Mouse (Mus musculus): ENCODE results near the gene Olfr1012.
"Not testable (repeated sequence)": the region's sequence is repeated elsewhere in the genome, so short reads cannot be mapped to it uniquely, and the experiment has no call there.

The Olfr1012 gene

GRCm38 (mm10) chr2:85762666-85763065 is at the start of gene Olfr1012:
TSS of gene Olfr1012 (minus strand) at chr2:85762766.
- no peak for DNase-seq (ENCODE audit: inconsistent ontology term)

- DNase-seq (ENCODE audit: inconsistent ontology term), result no peak
Measured at GRCm38 (mm10) chr2:85804501-85804900, 41.9 kb upstream of the Olfr1012 start.

DNA sequence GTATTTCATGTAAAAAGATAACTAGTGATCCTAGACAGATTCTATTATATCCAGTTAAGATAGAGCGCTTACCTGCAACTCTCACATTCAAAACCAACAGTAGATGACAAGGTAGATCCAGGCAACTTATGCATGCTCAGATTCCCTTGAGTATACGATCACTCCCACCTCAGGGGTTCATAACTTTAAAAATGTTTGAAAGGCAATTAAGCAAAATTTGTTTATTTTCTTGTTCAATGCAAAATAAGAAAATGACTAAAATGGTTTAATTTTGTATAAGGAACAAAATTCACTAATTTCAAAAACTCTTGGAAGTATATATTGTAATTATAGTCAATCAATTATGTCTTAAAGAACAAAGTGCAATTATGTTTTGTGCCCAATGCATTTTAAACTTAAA is 39.9 kb upstream of the Olfr1012 start, which contains the start of gene Olfr1016:
Gene Olfr1016 (minus strand): TSS at position 101 of the 400 bp plus-strand sequence.
- no peak for DNase-seq (ENCODE audit: inconsistent ontology term)

DNA sequence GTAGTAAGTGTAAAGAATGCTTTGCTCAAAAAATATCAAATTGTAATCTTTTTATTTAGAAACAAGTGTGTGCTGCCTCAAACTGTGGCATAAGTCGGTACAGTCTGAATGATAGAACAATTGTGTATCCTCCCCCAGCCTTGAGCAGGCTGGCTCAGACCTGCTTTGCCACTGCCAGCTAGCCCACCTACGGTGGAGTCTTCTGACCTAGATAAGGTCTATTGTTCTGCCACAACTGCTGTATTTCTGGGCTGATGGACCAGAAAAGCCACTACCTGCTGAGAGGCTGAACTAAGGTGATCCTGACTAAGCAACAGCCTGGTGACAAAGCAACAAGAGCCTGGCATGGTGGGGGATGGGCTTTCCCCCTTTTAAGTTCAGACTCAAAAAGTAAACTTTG is 29.8 kb upstream of the Olfr1012 start:
- peak; percentile 11 for DNase-seq (ENCODE audit: inconsistent ontology term)

GRCm38 (mm10) chr2:85781717-85782116 is 19.2 kb upstream of the Olfr1012 start, which contains the start of gene Olfr1015:
TSS of gene Olfr1015 (plus strand) at chr2:85782017.
- DNase-seq (ENCODE audit: inconsistent ontology term), result no peak

GRCm38 (mm10) chr2:85772413-85772812 is 9.8 kb upstream of the Olfr1012 start, which contains the start of gene Olfr1014:
TSS of gene Olfr1014 (plus strand) at chr2:85772713.
- no peak for DNase-seq (ENCODE audit: inconsistent ontology term)

DNA sequence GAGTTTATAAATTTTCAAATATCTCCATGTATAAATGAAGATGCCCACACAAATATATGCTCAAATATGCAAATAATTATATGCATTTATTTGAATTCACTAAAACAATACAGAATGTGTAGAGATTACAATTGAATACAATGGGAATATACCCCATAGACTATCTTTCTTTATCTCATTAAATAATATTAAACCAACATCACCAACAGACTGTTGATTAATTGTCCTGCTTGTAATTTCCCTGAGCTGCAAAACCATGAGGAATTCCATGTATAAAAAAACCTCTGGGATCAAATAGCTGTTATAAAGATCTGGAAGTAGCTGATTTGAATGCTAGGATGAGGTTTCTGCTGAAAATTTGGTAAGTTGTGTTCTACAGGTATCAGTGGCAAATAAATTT is 4.2 kb upstream of the Olfr1012 start, which contains the start of gene Olfr1013:
Gene Olfr1013 (plus strand): TSS at position 301 of the 400 bp plus-strand sequence.
- DNase-seq (ENCODE audit: inconsistent ontology term), result no peak

- DNase-seq (ENCODE audit: inconsistent ontology term), result no peak
Measured at GRCm38 (mm10) chr2:85753822-85754221, 8.7 kb downstream of the Olfr1012 start.

GRCm38 (mm10) chr2:85725793-85726192 is 36.8 kb downstream of the Olfr1012 start:
- peak; percentile 2 for DNase-seq (ENCODE audit: inconsistent ontology term)

- DNase-seq (ENCODE audit: inconsistent ontology term), result no peak
Measured at GRCm38 (mm10) chr2:85715119-85715518, 47.4 kb downstream of the Olfr1012 start, which contains the start of gene Olfr1009. TSS of gene Olfr1009 (plus strand) at chr2:85715419.

- DNase-seq (ENCODE audit: inconsistent ontology term), result no peak
Measured at GRCm38 (mm10) chr2:85711159-85711558, 51.4 kb downstream of the Olfr1012 start.

DNA sequence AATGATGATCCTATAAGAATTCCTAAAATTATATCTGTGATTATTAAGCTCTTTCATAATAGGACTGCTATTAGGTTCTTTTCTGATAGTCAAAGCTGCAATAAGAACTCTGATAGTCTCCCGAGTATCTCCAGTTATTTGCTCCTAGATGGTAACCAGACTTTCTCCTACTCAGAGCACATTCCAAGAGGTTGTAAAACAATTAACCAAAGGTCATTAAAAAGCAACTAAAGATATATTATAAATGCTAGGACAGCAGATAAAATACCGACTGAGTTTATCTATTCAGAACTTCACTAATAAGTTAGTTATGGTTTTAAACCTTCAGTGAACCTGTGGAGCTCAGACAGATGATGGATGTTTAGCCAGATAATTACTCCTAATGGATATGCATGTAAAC is 51.9 kb downstream of the Olfr1012 start:
- DNase-seq (ENCODE audit: inconsistent ontology term), result not testable (repeated sequence)

Data from Muller cell, postnatal 12 days (primary cell).